Mouse (Mus musculus): ENCODE results near the gene Lpo. TPM values are rescaled to one million over a fixed set of nuclear protein-coding genes. Genes with fewer than 3 reads are reported as not detected.

The Lpo gene
- total RNA-seq, 4 experiments from 2014 or later: 0.40 to 0.91 (median 0.69) TPM

DNA sequence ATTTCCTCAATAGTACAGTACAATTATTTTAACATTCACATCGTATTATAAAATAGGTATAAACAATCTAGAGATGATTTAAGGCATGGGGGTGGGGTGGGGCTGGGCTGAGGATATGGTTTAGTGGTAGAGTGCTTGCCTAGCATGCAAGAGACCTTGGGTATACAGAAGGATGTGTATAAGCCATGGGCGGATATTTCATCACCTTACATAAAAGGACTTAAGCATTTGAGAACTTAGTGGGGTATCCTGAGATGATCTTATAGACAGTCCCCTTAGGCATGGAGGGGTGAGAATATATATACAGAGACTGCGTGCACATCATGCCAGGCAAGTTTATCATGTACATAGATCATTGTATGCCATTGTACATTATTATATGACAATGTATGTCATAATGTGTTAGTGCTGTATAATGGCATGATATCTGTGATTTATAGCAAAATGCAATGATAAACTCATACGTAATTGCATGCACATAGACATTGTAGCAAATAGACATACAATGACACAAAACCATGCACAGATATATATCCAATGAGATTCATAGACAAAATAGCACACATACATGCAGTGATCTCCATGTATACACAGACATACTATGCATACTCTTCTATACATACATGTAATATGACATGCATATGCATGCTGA lies 69.0 kb downstream of the Lpo start:
- no peak for DNase-seq (ENCODE audit: low spot score in 2 of 2)

DNA sequence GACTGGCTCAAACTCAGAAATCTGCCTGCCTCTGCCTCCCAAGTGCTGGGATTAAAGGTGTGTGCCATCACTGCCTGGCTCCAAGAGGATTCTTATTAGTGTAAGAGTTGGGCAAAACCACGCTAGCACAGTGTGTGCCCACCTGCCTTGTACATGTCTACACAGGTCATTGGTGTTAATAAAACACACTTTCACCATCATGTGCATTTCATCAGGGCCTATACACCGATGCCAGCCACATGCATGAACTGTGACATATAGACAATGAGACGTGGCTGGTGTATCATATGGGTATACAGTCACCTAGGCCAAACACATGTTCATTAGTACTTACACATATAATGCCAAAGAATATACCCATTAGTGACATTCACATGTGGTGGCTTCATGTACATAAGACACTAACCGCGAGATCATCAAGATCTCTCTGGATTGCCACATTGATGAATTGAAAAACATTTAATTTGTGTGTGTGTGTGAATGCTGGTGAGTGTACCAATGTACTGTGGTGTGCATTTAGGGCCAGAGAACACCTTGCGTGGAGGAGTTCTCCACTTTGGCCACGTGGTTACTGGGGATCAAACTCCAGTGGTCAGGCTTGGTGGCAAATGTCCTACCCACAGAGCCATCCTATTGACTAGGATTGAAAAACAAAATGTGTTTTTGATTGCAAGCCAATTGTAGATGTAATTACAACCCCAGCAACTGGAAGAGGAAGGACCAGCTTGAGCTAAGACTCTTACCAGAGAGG lies 69.8 kb downstream of the Lpo start:
- DNase-seq (ENCODE audit: low spot score in 2 of 2): no peak

DNA sequence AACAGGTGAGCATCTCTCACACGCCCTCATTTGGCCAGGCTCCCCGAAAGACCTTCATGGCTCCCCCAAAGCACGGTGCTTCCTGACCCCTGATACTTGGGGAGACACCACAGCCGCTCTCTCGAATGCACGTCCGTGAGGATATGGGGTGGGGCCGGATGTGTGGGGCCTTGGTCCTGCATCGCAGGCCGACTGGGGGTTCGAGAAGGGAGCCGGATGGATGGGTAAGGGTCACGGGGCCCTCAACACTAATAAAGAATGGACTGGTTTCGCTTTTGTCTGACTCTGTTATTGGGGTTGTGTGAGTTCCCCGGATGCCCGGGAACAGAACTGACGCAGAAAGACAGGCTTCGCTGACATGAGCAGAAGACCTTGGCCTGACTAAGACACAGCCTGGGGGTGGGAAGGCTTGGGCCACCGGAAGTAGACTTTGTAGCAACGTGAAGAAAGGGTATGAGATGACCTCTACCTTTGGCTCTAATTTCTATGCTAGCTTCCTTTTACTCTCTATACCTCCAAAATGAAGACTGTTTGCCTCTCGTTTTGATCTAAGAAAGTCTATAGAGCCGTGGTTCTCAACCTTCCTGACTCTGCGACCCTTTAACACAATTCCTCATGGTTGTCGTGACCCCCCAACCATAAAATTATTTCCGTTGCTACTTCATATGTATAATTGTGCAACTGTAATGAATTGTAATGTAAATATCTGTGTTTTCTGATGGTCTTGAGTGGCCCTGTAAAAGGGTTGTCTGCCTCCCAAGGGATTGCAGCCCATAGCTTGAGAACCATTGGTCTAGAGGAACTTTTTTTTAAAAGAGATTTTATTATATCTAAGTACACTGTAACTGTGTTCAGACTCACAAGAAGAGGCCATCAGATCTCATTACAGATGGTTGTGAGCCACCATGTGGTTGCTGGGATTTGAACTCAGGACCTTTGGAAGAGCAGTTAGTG lies 70.8 kb downstream of the Lpo start:
- DNase-seq (ENCODE audit: low spot score in 2 of 2): no peak

Small RNAs within 50 kb of the gene (microRNA-seq; reads per million reads assigned to microRNA genes)
- gene Mir142 (0 reads per million in 2 experiments), gene Mir142b (0 reads per million in 2 experiments)

Other genes starting within 250 kb of the Lpo start
- gene Mtmr4, start 236.1 kb downstream of the Lpo start, total RNA-seq (2022): 10 to 100 TPM; 79.3 to 88.0 (median 83.9) TPM
- under 1 TPM; 0.50 to 0.71 (median 0.60) TPM for gene Hsf5, start 211.1 kb downstream of the Lpo start, total RNA-seq (2022)
- gene Rnf43, start 165.6 kb downstream of the Lpo start, total RNA-seq (2022): 1 to 10 TPM; 2.9 to 7.7 (median 4.8) TPM
- gene Supt4a, start 90.7 kb downstream of the Lpo start, total RNA-seq (2022): 10 to 100 TPM; 63.2 to 84.3 (median 76.2) TPM
- gene Tspoap1, start 67.7 kb downstream of the Lpo start, total RNA-seq (2022): 100 to 1,000 TPM; 162 to 192 (median 176) TPM
- under 1 TPM in 1 of 4 experiments, not detected in 3; 0.55 TPM for gene Mpo, start 34.7 kb downstream of the Lpo start, total RNA-seq (2022)
- gene Mks1, start 24.9 kb upstream of the Lpo start, total RNA-seq (2022): 1 to 10 TPM; 6.8 to 8.4 (median 8.2) TPM
- gene Epx, start 47.2 kb upstream of the Lpo start, total RNA-seq (2022): under 1 TPM in 2 of 4 experiments, not detected in 2; 0.19 to 0.23 TPM
- gene Olfr462, start 64.0 kb upstream of the Lpo start, total RNA-seq (2022): not detected
- not detected for gene Olfr463, start 69.1 kb upstream of the Lpo start, total RNA-seq (2022)
- 1 to 10 TPM in 3 of 4 experiments, under 1 TPM in 1; 0.94 to 2.2 (median 1.7) TPM for gene Olfr464, start 92.7 kb upstream of the Lpo start, total RNA-seq (2022)
- gene Dynll2, start 159.2 kb upstream of the Lpo start, total RNA-seq (2022): 100 to 1,000 TPM; 623 to 646 (median 629) TPM
- 100 to 1,000 TPM; 189 to 208 (median 191) TPM for gene Srsf1, start 219.1 kb upstream of the Lpo start, total RNA-seq (2022)
- 10 to 100 TPM; 27.9 to 30.8 (median 29.3) TPM for gene Vezf1, start 240.0 kb upstream of the Lpo start, total RNA-seq (2022)